In the genomic region with DNA sequence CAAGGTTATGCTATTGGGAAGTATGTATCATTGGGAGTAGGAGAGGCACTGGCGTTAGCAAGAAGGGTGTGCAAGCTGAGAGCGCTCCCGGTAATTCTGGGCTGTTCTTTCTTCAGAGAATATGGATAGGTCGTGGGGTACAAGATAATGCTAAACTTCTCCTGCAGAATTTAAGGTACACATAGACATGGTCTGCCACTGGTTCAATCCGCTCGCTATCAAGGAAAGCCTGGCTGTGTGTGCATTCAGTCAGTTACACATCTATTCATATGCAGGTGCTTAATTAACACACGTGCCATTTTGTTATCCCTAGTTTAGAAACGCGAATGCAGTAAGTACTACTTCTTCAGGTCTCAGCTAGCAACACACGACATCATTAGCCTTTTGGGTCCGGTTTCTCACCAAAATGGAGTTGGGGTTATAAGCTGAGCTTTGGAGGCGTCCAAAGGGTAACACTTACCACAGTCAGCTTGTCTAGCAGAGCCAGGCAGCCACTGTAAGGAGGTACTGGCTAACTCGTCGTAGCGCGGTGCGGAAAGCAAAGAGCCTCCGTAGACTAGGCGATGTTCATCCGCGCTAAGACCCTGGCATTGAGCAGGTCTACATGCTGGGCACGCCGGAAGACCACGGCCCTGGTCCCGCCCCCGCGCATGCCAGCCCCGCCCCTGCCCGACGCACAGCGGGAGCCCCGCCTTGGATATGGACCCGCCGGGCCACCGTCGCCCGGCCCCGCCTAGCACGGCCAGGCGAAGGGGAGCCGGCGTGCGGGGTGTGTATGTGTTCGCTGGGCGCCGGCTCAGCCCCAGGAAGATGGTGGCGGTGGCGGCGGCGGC, we compare ENCODE assay signal across 8 mouse cellular contexts. TPM values are rescaled to one million over a fixed set of nuclear protein-coding genes. Genes with fewer than 3 reads are reported as not detected.
DNase-seq lines count a peak whose midpoint lies in the region; ATAC-seq and TF ChIP-seq lines count a peak whose summit lies in the region.

A gene (minus strand): TSS at position 656 of the 833 bp plus-strand sequence.
A gene (plus strand): TSS at position 745 of the 833 bp plus-strand sequence.

- no peak for TF ChIP-seq CTCF in bone marrow, adult 2 months (IDR thresholded peaks at IDR 0.05; ENCODE audit: control insufficient read depth, insufficient read depth, low read length)

- no peaks in the 10 kb centered on the region for H3K27me3 ChIP-seq in embryonic facial prominence, embryonic 15.5 days
- no peaks in the 10 kb centered on the region for H3K27me3 ChIP-seq in kidney, embryonic 14.5 days (ENCODE audit: control insufficient read depth, insufficient read depth, low read length)
- no peaks in the 10 kb centered on the region for H3K27me3 ChIP-seq in limb, embryonic 15.5 days

- 0 out of 2 replicates have a peak, but pooled peaks cover 3% of the 10 kb centered on the region for H3K36me3 ChIP-seq in embryonic facial prominence, embryonic 15.5 days
- H3K36me3 ChIP-seq in kidney, embryonic 14.5 days (ENCODE audit: control insufficient read depth, insufficient read depth, low read length): 0 out of 2 replicates have a peak, but pooled peaks cover 4% of the 10 kb centered on the region
- H3K36me3 ChIP-seq in limb, embryonic 15.5 days: no peaks in the 10 kb centered on the region; the same call in 1 of the 2 replicates

- ATAC-seq in embryonic facial prominence, embryonic 15.5 days (ENCODE audit: insufficient number of reproducible peaks, low FRiP score, low TSS enrichment, low read depth): peak; percentile 97
- ATAC-seq in kidney, embryonic 14.5 days (ENCODE audit: low FRiP score, low TSS enrichment): peak; percentile 98
- peak; percentile 99 for ATAC-seq in limb, embryonic 15.5 days (ENCODE audit: insufficient number of reproducible peaks, low FRiP score, low TSS enrichment, low read depth)

- DNase-seq in 416B (ENCODE audit: low read depth): peak; percentile 93
- DNase-seq in heart, adult 9 months (ENCODE audit: low spot score in 2 of 2): peak; percentile 86
- DNase-seq in monocyte, adult 2 months (ENCODE audit: low read depth in 1 of 2, low spot score in 2 of 2): peak; percentile 61 to 77
- DNase-seq in spleen, postnatal 36 days (ENCODE audit: low spot score in 2 of 2): peak; percentile 92 to 93

- TF ChIP-seq POLR2A in bone marrow, adult 2 months (IDR thresholded peaks at IDR 0.05; ENCODE audit: borderline replicate concordance, control insufficient read depth, low read depth, low read length): peak; percentile 48; the same call in 1 of the 2 replicates

- peak within 1 kb of the TSS; percentile 84 for H3K9ac ChIP-seq in embryonic facial prominence, embryonic 15.5 days
- H3K9ac ChIP-seq in kidney, embryonic 14.5 days (ENCODE audit: low read depth, low read length): peak within 1 kb of the TSS; percentile 88
- peak within 1 kb of the TSS; percentile 97 for H3K9ac ChIP-seq in limb, embryonic 15.5 days

- H3K9me3 ChIP-seq in embryonic facial prominence, embryonic 15.5 days (replicated peaks): no peaks in the 10 kb centered on the region
- no peaks in the 10 kb centered on the region for H3K9me3 ChIP-seq in kidney, embryonic 14.5 days (ENCODE audit: control insufficient read depth, low read length)
- no peaks in the 10 kb centered on the region for H3K9me3 ChIP-seq in limb, embryonic 15.5 days

- peak within 1 kb of the TSS; percentile 99 for H3K4me3 ChIP-seq in bone marrow, adult 2 months (replicated peaks; ENCODE audit: control insufficient read depth, low read depth, low read length)
- H3K4me3 ChIP-seq in embryonic facial prominence, embryonic 15.5 days (replicated peaks): peak within 1 kb of the TSS; percentile 96
- peak within 1 kb of the TSS; percentile 100 for H3K4me3 ChIP-seq in kidney, embryonic 14.5 days (ENCODE audit: low read length)
- H3K4me3 ChIP-seq in limb, embryonic 15.5 days: peak within 1 kb of the TSS; percentile 99

- peak within 1 kb of the TSS; percentile 83 for H3K27ac ChIP-seq in bone marrow, adult 2 months (ENCODE audit: control insufficient read depth, insufficient read depth, low read depth, low read length, poor library complexity)
- H3K27ac ChIP-seq in embryonic facial prominence, embryonic 15.5 days (replicated peaks): peak within 1 kb of the TSS; percentile 84
- H3K27ac ChIP-seq in kidney, embryonic 14.5 days (ENCODE audit: low read depth, low read length): 0 out of 2 replicates have a peak within 1 kb of the TSS, but pooled peaks have one; percentile 6
- H3K27ac ChIP-seq in limb, embryonic 15.5 days: peak within 1 kb of the TSS; percentile 84

- H3K4me2 ChIP-seq in embryonic facial prominence, embryonic 15.5 days (replicated peaks): peak within 1 kb of the TSS; percentile 72
- H3K4me2 ChIP-seq in kidney, embryonic 14.5 days (replicated peaks; ENCODE audit: low read depth, low read length): peak within 1 kb of the TSS; percentile 83
- H3K4me2 ChIP-seq in limb, embryonic 15.5 days: peak within 1 kb of the TSS; percentile 70

- WGBS in bone marrow, adult 2 months: 3% methylated on average over 49 of the region's 50 CpGs
- 5% methylated on average over 44 of the region's 50 CpGs for WGBS in embryonic facial prominence, embryonic 15.5 days
- WGBS in kidney, embryonic 14.5 days: 6% methylated on average over 38 of the region's 50 CpGs
- 5% methylated on average over 45 of the region's 50 CpGs for WGBS in limb, embryonic 15.5 days

- no peaks in the 10 kb centered on the region; the same call in 1 of the 2 replicates for H3K4me1 ChIP-seq in bone marrow, adult 2 months (ENCODE audit: control insufficient read depth, insufficient read depth, low read length)
- peaks cover 21% of the 10 kb centered on the region for H3K4me1 ChIP-seq in embryonic facial prominence, embryonic 15.5 days
- peaks cover 10% of the 10 kb centered on the region for H3K4me1 ChIP-seq in kidney, embryonic 14.5 days (ENCODE audit: control insufficient read depth, insufficient read depth, low read length)
- H3K4me1 ChIP-seq in limb, embryonic 15.5 days: peaks cover 23% of the 10 kb centered on the region

RNA-seq across cellular contexts. Expression of the first gene that starts in this region (rescaled TPM):
- polyA plus RNA-seq in bone marrow, adult 2 months (2011; ENCODE audit: insufficient read depth, insufficient read length, low replicate concordance, missing spikeins): 12.9 and 26.6 TPM in 2 replicates
- 35.7 and 36.7 TPM in 2 replicates for polyA plus RNA-seq in embryonic facial prominence, embryonic 15.5 days (2015; fragmentation: Nextera tagmentation; extraction: Ambion mirVana)
- 20.6 and 35.0 TPM in 2 replicates for polyA plus RNA-seq in kidney, embryonic 14.5 days (2014; fragmentation: Nextera tagmentation; extraction: Ambion mirVana)
- polyA plus RNA-seq in limb, embryonic 15.5 days (2015; fragmentation: Nextera tagmentation; extraction: Ambion mirVana): 32.4 and 36.7 TPM in 2 replicates

RNA-seq across cellular contexts. Expression of the second gene that starts in this region (rescaled TPM):
- polyA plus RNA-seq in bone marrow, adult 2 months (2011; ENCODE audit: insufficient read depth, insufficient read length, low replicate concordance, missing spikeins): 4.4 and 6.2 TPM in 2 replicates
- 9.0 and 9.2 TPM in 2 replicates for polyA plus RNA-seq in embryonic facial prominence, embryonic 15.5 days (2015; fragmentation: Nextera tagmentation; extraction: Ambion mirVana)
- 8.2 and 11.6 TPM in 2 replicates for polyA plus RNA-seq in kidney, embryonic 14.5 days (2014; fragmentation: Nextera tagmentation; extraction: Ambion mirVana)
- polyA plus RNA-seq in limb, embryonic 15.5 days (2015; fragmentation: Nextera tagmentation; extraction: Ambion mirVana): 6.6 and 7.7 TPM in 2 replicates

Comparison
In these comparisons a context has a peak if more than half of its experiments do, and no peak if none do; other contexts are left out.
1. Peak in every context shown above with its lines: DNase-seq, ATAC-seq, H3K4me3 ChIP-seq and H3K27ac ChIP-seq.
2. H3K27ac ChIP-seq: peak in every context shown above with its lines; median percentile 84 in embryonic facial prominence, embryonic 15.5 days; 84 in limb, embryonic 15.5 days; 83 in bone marrow, adult 2 months; 6 in kidney, embryonic 14.5 days.